Mouse (Mus musculus) lung, postnatal 0 days (tissue): ENCODE results near the gene Gm3880. TPM values are rescaled to one million over a fixed set of nuclear protein-coding genes. Genes with fewer than 3 reads are reported as not detected.
A peak's percentile ranks its signal among the peaks of the same experiment; 100 is the strongest.
"Not testable (repeated sequence)": the region's sequence is repeated elsewhere in the genome, so short reads cannot be mapped to it uniquely, and the experiment has no call there.

Experiments used
- ATAC-seq: fragments of 200-750 bp; cut with Nextera tagmentation; 2 replicates; pipeline ENCODE4 v1.8.0; 2017; ENCODE audit warnings: moderate library complexity
- DNase-seq: peaks from one replicate; pipeline ENCODE4 v3.0.0-alpha.2; 2016; ENCODE audit warnings: low spot score
- H3K27ac ChIP-seq: fragments of 300-500 bp; sonication (generic); 2 replicates; pipeline ENCODE4 v1.5.1; 2014; ENCODE audit warnings: antibody characterized with exemption, mild to moderate bottlenecking, low read length, mixed read lengths
- H3K27me3 ChIP-seq: fragments of 300-500 bp; sonication (generic); replicated peaks from 2 replicates; pipeline ENCODE4 v1.6.1; 2014; ENCODE audit warnings: low read length, mixed read lengths; ENCODE audit not compliant: insufficient read depth
- H3K36me3 ChIP-seq: fragments of 300-500 bp; sonication (generic); 2 replicates; pipeline ENCODE4 v1.6.1; 2014; ENCODE audit warnings: low read length, mixed read lengths; ENCODE audit not compliant: insufficient read depth
- H3K4me1 ChIP-seq: fragments of 300-500 bp; sonication (generic); 2 replicates; pipeline ENCODE4 v1.6.1; 2014; ENCODE audit warnings: antibody characterized with exemption, low read depth, low read length, mixed read lengths; ENCODE audit not compliant: insufficient read depth
- H3K4me2 ChIP-seq: fragments of 300-500 bp; sonication (generic); replicated peaks from 2 replicates; pipeline ENCODE4 v1.6.1; 2014; ENCODE audit warnings: low read depth, mild to moderate bottlenecking, low read length, moderate library complexity, mixed read lengths
- H3K4me3 ChIP-seq: fragments of 300-500 bp; sonication (generic); 2 replicates; pipeline ENCODE4 v1.5.1; 2014; ENCODE audit warnings: low read depth, low read length
- H3K9ac ChIP-seq: fragments of 300-500 bp; sonication (generic); replicated peaks from 2 replicates; pipeline ENCODE4 v1.6.1; 2014; ENCODE audit warnings: low read depth, mild to moderate bottlenecking
- H3K9me3 ChIP-seq: fragments of 300-500 bp; sonication (generic); 2 replicates; pipeline ENCODE4 v1.6.1; 2016; ENCODE audit warnings: low read length, mixed read lengths
- CTCF ChIP-seq: IDR thresholded peaks from 2 replicates; pipeline ENCODE4 v1.5.1; 2016; ENCODE audit warnings: antibody characterized with exemption, mild to moderate bottlenecking
- EP300 ChIP-seq: IDR thresholded peaks from 2 replicates; pipeline ENCODE4 v1.6.1; 2016; ENCODE audit warnings: antibody characterized with exemption, mild to moderate bottlenecking, control low read depth
- WGBS: fragments of 180-500 bp; shearing (Covaris S2); extraction: QIAGEN DNeasy Blood & Tissue Kit; methylation state at CpG from one replicate; pipeline ENCODE4 v1.1.7; 2014; 5-methylcytosine and 5-hydroxymethylcytosine counted together
- polyA plus RNA-seq: library from polyadenylated mRNA; unstranded; fragments of >200 nt; fragmentation: Nextera tagmentation; extraction: Ambion mirVana; gene quantifications from 2 replicates; pipeline ENCODE4 v1.2.1, GENCODE M21; 2015

The Gm3880 gene
- not detected in 2 replicates for polyA plus RNA-seq

- WGBS, result 87% methylated on average over 5 of the region's 5 CpGs
- H3K4me2 ChIP-seq, H3K27me3 ChIP-seq: not testable (repeated sequence)
Observed at GRCm38 (mm10) chrX:102686872-102687271, at the start of gene Gm3880. Gene Gm3880, minus strand, starts transcription at chrX:102686972.

DNA sequence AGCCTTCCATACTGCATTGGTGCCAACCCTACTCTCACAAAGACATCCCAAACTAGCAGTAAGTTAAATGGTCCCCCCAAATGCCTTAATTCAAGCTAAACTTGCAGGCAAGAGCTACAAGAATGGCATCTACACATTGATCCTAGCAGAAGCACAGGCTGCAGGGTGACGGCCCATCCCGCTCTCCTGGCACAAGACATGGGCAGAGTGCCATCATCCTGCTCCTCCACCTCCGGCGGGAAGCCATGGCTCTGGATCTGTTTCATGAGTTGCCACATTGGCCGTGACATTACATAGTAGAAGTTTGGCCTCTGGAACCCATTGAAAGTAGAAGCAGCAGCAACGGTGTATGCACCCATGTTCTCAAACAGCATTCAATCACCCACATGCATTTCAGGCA lies 37.5 kb upstream of the Gm3880 start:
- H3K4me2 ChIP-seq, ATAC-seq, DNase-seq, H3K4me1 ChIP-seq, H3K36me3 ChIP-seq, H3K9me3 ChIP-seq, H3K27ac ChIP-seq, H3K4me3 ChIP-seq, H3K27me3 ChIP-seq, H3K9ac ChIP-seq: not testable (repeated sequence)
- WGBS, result 92% methylated on average over 6 of the region's 6 CpGs

More at GRCm38 (mm10) chrX:102686872-102687271, at the start of gene Gm3880:
- not testable (repeated sequence) for H3K4me3 ChIP-seq, H3K4me1 ChIP-seq, DNase-seq, H3K36me3 ChIP-seq, H3K27ac ChIP-seq, ATAC-seq, H3K9ac ChIP-seq, H3K9me3 ChIP-seq

DNA sequence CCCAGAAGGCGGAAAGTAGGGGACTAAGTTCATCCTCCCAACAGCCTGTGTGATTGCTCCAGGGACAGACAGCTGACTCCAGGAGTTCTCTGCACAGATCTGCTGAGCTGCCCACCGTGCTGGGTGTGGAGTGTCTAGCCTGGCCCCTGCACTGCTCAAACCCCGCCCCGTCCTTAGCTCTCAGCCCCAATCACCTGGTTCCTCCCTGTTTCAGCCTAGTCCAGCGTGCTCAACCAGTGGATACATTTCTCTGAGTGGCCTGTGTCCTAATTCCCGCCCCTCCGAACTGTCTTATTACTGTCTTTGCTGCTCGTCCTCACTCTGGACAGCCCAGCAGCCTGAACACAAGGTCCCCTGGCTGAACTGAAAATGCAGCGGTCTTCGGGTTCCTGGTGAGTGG lies 20.8 kb upstream of the Gm3880 start, which contains the start of the genes Gm9112 and Dmrtc1b:
TSS of gene Gm9112 (minus strand) at position 101 of the 400 bp plus-strand sequence.
TSS of gene Dmrtc1b (plus strand) at position 331 of the 400 bp plus-strand sequence.
- not testable (repeated sequence) for H3K9ac ChIP-seq, DNase-seq, H3K9me3 ChIP-seq, H3K27me3 ChIP-seq, H3K27ac ChIP-seq, ATAC-seq, H3K4me3 ChIP-seq, H3K4me2 ChIP-seq, H3K36me3 ChIP-seq, H3K4me1 ChIP-seq
- WGBS, result 90% methylated on average over 6 of the region's 10 CpGs

DNA sequence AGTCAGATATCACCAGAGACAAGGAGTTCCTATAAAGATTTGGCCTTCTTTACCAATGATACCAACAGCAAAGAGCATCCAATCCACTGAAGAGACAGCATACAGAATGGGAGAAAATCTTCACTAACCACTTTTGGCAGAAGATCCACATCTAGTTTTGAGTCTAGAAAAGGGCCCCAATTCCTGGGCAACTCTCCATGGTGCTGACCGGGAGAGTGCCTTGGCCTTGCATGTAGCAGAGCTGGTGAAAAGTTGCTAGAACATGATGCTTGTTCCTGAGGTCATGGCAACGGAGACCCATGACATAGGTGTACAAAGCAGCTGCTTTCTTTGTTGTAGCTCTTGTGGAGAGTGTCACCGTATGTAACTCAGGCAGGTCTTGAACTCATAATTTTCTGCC lies 13.9 kb upstream of the Gm3880 start:
- H3K9me3 ChIP-seq, H3K27me3 ChIP-seq, H3K27ac ChIP-seq, H3K4me3 ChIP-seq, H3K36me3 ChIP-seq, ATAC-seq, H3K9ac ChIP-seq, H3K4me1 ChIP-seq, DNase-seq, H3K4me2 ChIP-seq: not testable (repeated sequence)
- WGBS, result 76% methylated on average over 3 of the region's 3 CpGs

DNA sequence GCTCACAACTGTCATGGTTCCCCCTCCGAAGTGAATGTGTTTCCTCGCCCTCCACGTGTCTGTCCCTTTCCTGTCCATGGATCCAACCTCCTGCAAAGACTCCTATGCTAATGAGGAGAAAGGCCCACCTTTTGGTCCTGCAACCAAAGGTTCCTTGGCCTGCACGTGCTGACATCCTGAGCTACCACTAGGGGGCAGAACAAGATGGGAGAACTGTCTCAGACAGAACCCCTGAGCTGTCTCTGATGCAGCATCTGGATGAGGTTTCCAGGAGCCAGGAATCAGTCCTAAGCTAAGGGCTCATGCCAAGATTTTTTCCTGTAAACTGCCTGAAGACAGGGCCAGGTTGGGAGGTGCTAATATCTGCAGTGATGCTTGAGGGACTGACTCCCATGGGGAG lies 2.5 kb upstream of the Gm3880 start:
- H3K9me3 ChIP-seq, H3K4me3 ChIP-seq, ATAC-seq: not testable (repeated sequence)

GRCm38 (mm10) chrX:102684706-102685105 lies 2.1 kb downstream of the Gm3880 start:
- H3K4me2 ChIP-seq, H3K36me3 ChIP-seq, H3K9ac ChIP-seq, H3K27ac ChIP-seq, H3K4me1 ChIP-seq, H3K4me3 ChIP-seq, H3K27me3 ChIP-seq, ATAC-seq, H3K9me3 ChIP-seq, DNase-seq: not testable (repeated sequence)
- 59% methylated on average over 3 of the region's 3 CpGs for WGBS

More for the DNA sequence above, 2.5 kb upstream of the Gm3880 start:
- H3K27me3 ChIP-seq, H3K27ac ChIP-seq, H3K4me2 ChIP-seq, H3K4me1 ChIP-seq, DNase-seq, H3K36me3 ChIP-seq, H3K9ac ChIP-seq: not testable (repeated sequence)
- 14% methylated on average over 4 of the region's 4 CpGs for WGBS
- TF ChIP-seq CTCF, result peak; percentile 61

- H3K4me3 ChIP-seq, result no peak overlapping the region
- H3K9ac ChIP-seq, result no peak overlapping the region
- ATAC-seq (no peak), DNase-seq (no peak)
- no peaks in the 10 kb centered on the region for H3K36me3 ChIP-seq
- H3K4me2 ChIP-seq, result no peak overlapping the region
- no peaks in the 10 kb centered on the region for H3K4me1 ChIP-seq
- TF ChIP-seq CTCF, result no peak
- no peak for TF ChIP-seq EP300
- H3K9me3 ChIP-seq, result no peaks in the 10 kb centered on the region
- no peaks in the 10 kb centered on the region for H3K27me3 ChIP-seq
- no peak overlapping the region for H3K27ac ChIP-seq
- WGBS, result 64% methylated on average over 2 of the region's 2 CpGs
Observed at GRCm38 (mm10) chrX:102666641-102667040, 20.1 kb downstream of the Gm3880 start.
